Mouse (Mus musculus) large intestine, adult 2 months (tissue): ENCODE measurements around the gene Ywhae. TPM values are rescaled to one million over a fixed set of nuclear protein-coding genes. Genes with fewer than 3 reads are reported as not detected.
"Not testable (repeated sequence)": the region's sequence is repeated elsewhere in the genome, so short reads cannot be mapped to it uniquely, and the experiment has no call there.

Experiments used
- DNase-seq: peaks from one replicate; pipeline ENCODE4 v3.0.0-alpha.2; 2012; ENCODE audit warnings: low read depth, low spot score
- WGBS: fragments of 180-500 bp; shearing (Covaris S2); methylation state at CpG from one replicate; pipeline ENCODE4 v1.1.7; 2018; 5-methylcytosine and 5-hydroxymethylcytosine counted together
- polyA plus RNA-seq: library from polyadenylated mRNA; depleted of rRNA; stranded (reverse); fragments of >200 nt; gene quantifications from 2 replicates; pipeline ENCODE4 v1.2.3, GENCODE M21; 2012; rRNA removed

The Ywhae gene
- polyA plus RNA-seq = 162 and 172 TPM in 2 replicates

- DNase-seq = peak; percentile 73
- under 1% methylated on average over 76 of the region's 76 CpGs for WGBS
These were observed at the start of gene Ywhae for GRCm38 (mm10) chr11:75732434-75733226. Gene Ywhae (plus strand): TSS chr11:75732869.

GRCm38 (mm10) chr11:75684462-75684861, 48.2 kb upstream of the Ywhae start:
- DNase-seq = no peak

GRCm38 (mm10) chr11:75684956-75685355, 47.7 kb upstream of the Ywhae start:
- WGBS = 67% methylated on average over 2 of the region's 2 CpGs
- no peak for DNase-seq

More at GRCm38 (mm10) chr11:75684462-75684861, 48.2 kb upstream of the Ywhae start:
- WGBS = 90% methylated on average over 5 of the region's 5 CpGs

- no peak for DNase-seq
- WGBS = 47% methylated on average over 2 of the region's 2 CpGs
These were observed 45.2 kb upstream of the Ywhae start for GRCm38 (mm10) chr11:75687343-75687993.

DNA sequence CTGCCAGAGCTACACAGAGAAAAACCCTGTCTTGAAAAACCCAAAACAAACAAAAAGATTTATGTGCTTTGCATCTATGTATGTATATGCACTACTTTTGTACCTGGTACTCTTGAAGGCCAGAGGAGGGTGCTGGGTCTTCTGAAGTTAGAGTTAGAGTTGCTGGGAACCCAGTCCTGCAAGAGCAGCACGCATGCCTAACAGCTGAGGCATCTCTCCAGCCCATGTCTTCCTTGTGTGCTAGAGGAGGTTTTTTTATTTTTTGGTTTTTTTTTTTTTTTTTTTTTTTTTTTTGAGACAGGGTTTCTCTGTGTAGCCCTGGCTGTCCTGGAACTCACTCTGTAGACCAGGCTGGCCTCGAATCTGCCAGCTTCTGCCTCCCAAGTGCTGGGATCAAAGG, 44.5 kb upstream of the Ywhae start:
- 68% methylated on average over 2 of the region's 2 CpGs for WGBS
- DNase-seq = no peak

GRCm38 (mm10) chr11:75689977-75690376, 42.7 kb upstream of the Ywhae start:
- no peak for DNase-seq
- WGBS = 72% methylated on average over 1 of the region's 1 CpGs

DNA sequence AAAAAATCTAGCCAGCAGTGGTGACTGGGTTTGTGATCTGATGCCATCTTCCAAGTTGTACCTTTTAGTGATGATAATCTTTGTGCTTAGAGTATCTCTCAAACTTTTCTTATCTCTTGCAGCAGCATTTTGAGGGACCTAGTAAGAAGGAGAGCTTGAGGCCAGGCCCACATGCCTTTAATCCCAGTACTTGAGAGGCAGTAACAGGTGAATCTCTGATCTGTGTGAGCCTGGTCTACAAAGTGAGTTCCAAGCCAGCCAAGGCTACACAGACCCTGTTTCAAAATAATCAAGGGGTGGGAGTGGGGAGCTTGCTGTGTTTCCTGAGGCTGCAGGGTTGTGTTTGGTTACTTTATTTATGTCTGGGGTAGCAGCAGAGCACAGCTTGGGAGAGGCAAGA, 41.6 kb upstream of the Ywhae start:
- no peak for DNase-seq

GRCm38 (mm10) chr11:75693570-75693969, 39.1 kb upstream of the Ywhae start:
- 86% methylated on average over 5 of the region's 5 CpGs for WGBS
- DNase-seq = no peak

GRCm38 (mm10) chr11:75697464-75697863, 35.2 kb upstream of the Ywhae start:
- not testable (repeated sequence) for DNase-seq

GRCm38 (mm10) chr11:75700557-75700956, 32.1 kb upstream of the Ywhae start:
- DNase-seq = no peak
- 95% methylated on average over 5 of the region's 5 CpGs for WGBS

More at GRCm38 (mm10) chr11:75697464-75697863, 35.2 kb upstream of the Ywhae start:
- 93% methylated on average over 3 of the region's 3 CpGs for WGBS

DNA sequence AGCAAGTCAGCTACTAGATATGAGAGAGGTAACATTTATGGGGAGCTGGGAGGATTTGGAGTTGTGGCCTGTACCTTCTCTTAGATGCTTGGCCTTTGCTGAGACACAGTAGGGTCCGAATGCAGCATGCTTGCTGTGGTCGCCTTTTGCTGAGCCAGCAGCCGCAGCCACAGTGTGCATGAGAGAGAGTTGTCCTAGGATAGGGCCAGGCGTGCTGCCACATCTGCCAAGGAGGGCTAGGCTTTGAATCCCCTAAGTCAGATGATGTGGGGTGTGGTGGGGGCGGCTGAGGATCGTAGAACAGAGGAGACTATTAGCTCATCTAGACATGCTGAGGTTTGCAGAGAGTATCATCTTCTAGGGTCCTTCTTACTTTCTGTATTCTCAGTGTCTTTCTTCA, 29.9 kb upstream of the Ywhae start:
- DNase-seq = no peak
- 94% methylated on average over 6 of the region's 6 CpGs for WGBS

GRCm38 (mm10) chr11:75703748-75704147, 28.9 kb upstream of the Ywhae start:
- no peak for DNase-seq
- 98% methylated on average over 2 of the region's 2 CpGs for WGBS

GRCm38 (mm10) chr11:75713949-75714348, 18.7 kb upstream of the Ywhae start:
- 94% methylated on average over 1 of the region's 1 CpGs for WGBS
- no peak for DNase-seq

GRCm38 (mm10) chr11:75715556-75715955, 17.1 kb upstream of the Ywhae start:
- DNase-seq = no peak
- WGBS = 60% methylated on average over 12 of the region's 12 CpGs

- 70% methylated on average over 8 of the region's 8 CpGs for WGBS
- no peak for DNase-seq
These were observed 15.9 kb upstream of the Ywhae start for GRCm38 (mm10) chr11:75716661-75717325.

GRCm38 (mm10) chr11:75722339-75722738, 10.3 kb upstream of the Ywhae start:
- 56% methylated on average over 4 of the region's 4 CpGs for WGBS
- no peak for DNase-seq

GRCm38 (mm10) chr11:75727168-75727567, 5.5 kb upstream of the Ywhae start:
- 66% methylated on average over 2 of the region's 2 CpGs for WGBS
- no peak for DNase-seq

DNA sequence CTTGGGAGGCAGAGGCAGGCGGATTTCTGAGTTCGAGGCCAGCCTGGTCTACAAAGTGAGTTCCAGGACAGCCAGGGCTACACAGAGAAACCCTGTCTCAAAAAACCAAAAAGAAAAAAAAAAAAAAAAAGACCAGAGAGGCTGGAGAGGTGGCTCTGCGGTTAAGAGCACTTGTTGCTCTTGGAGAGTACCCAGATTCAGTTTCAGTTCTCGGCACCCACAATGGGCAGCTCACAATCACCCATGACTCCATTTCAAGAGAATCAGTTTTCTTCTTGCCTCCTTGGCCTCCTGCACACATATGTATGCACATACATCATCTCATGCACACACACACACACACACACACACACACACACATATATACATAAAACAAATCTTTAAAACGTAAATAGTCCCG, 5.0 kb upstream of the Ywhae start:
- WGBS = 88% methylated on average over 6 of the region's 6 CpGs

DNA sequence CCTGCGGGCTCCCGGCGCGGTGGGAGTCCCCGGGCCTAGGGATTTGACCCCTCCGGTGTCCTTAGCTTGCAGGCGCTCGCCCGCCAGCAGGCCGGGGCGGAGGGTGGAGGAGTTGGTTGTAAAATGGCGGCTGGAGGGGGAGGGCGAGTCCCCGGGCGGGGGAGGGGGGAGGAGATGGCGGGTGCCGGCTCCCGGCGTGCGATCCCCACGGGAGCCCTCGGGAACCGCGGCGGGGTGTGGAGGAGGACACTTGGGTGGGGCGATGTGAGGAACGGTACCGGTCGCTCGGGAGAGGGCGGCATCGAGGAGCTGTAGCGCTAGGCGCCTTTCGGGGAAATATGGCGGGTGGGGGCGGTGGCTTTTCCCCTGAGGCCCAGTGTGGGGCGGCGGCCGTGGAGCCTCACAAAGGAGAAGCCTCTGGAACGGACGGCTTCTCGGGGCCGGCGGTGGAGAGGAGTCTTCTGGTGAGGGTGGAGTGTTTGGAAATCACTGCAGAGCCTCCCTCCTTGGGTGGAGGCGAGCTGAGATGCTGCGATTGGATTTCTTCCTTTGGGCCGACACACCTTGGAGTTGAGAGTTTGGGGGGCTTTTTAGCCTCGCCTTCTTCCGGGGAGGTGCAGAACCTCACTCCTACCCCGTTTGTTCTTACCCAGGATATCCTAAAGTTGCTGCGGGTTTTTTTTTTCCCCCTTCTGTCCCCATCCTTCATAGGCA, 715 bp downstream of the Ywhae start:
- DNase-seq = no peak
- WGBS = 1% methylated on average over 49 of the region's 52 CpGs

More for the DNA sequence above, 5.0 kb upstream of the Ywhae start:
- DNase-seq = not testable (repeated sequence)
